Mouse (Mus musculus): ENCODE measurements around the gene Gns. TPM values are rescaled to one million over a fixed set of nuclear protein-coding genes. Genes with fewer than 3 reads are reported as not detected.

Gene Gns
- total and polyA plus RNA-seq, 2 experiments from 2014 or later, result 39.5 to 87.5 TPM

DNA sequence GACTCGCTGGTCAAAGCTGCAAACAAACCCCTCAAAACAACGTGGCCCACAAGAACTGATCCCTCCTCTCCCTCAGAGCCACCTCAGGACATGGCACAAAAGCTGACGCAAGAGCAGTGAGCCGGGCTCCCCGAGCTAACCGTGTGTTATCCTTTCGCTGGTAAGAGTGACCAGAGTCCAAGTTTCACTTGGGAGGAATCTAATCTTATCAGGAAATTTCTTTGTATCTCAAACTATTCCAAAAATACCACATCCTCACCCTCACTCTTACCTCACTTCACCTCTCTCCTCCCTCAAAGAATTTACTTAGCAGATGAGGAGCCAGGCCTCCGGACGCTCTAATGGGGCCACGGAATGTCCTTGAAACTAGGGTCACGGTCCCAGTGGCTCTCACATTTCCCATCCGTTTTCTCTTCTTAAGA lies 74.4 kb downstream of the Gns start:
- no peak for TF ChIP-seq CTCF (IDR thresholded peaks at IDR 0.05; ENCODE audit: low read depth)
- WGBS, result 87% methylated on average over 12 of the region's 12 CpGs
- no peak overlapping the region for H3K9ac ChIP-seq (replicated peaks; ENCODE audit: low read length)
- no peak overlapping the region for H3K4me2 ChIP-seq (ENCODE audit: low read depth, low read length)
- H3K36me3 ChIP-seq (ENCODE audit: insufficient read depth, low read length), result no peaks in the 10 kb centered on the region
- DNase-seq (ENCODE audit: low spot score) (no peak), ATAC-seq (no peak)
- H3K4me1 ChIP-seq (ENCODE audit: insufficient read depth, low read length), result no peaks in the 10 kb centered on the region
- H3K9me3 ChIP-seq (ENCODE audit: low read length), result no peaks in the 10 kb centered on the region
- no peak overlapping the region for H3K4me3 ChIP-seq (ENCODE audit: low read length)
- H3K27me3 ChIP-seq (ENCODE audit: insufficient read depth, low read length), result no peaks in the 10 kb centered on the region
- H3K27ac ChIP-seq, result no peak overlapping the region

DNA sequence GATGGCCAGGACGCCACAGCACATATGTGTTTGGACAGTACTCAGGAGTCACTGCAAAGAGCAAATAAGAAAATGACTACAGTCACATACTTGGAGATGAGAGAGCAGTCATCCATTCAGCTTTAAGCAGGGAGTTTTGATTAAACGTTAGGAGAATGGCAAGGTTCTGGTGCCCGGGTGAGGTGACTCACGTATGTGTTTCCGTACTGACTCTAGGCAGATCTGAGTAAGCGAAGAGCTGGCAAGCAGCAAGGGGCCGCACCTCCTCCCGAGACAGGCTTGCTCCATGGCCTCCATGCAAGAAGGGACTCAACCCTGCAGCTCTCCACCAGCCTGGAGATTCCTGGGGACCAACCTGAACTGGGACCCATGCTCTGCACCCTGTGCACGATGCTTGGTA lies 78.9 kb downstream of the Gns start:
- no peaks in the 10 kb centered on the region for H3K4me1 ChIP-seq (ENCODE audit: insufficient read depth, low read length)
- no peak overlapping the region for H3K9ac ChIP-seq (replicated peaks; ENCODE audit: low read length)
- H3K9me3 ChIP-seq (ENCODE audit: low read length), result no peaks in the 10 kb centered on the region
- no peak overlapping the region for H3K4me3 ChIP-seq (ENCODE audit: low read length)
- no peaks in the 10 kb centered on the region for H3K27me3 ChIP-seq (ENCODE audit: insufficient read depth, low read length)
- DNase-seq (ENCODE audit: low spot score), result no peak
- no peak for TF ChIP-seq CTCF (IDR thresholded peaks at IDR 0.05; ENCODE audit: low read depth)
- no peak overlapping the region for H3K27ac ChIP-seq
- no peak overlapping the region for H3K4me2 ChIP-seq (ENCODE audit: low read depth, low read length)
- no peak for ATAC-seq
- 86% methylated on average over 9 of the region's 9 CpGs for WGBS
- H3K36me3 ChIP-seq (ENCODE audit: insufficient read depth, low read length), result no peaks in the 10 kb centered on the region

DNA sequence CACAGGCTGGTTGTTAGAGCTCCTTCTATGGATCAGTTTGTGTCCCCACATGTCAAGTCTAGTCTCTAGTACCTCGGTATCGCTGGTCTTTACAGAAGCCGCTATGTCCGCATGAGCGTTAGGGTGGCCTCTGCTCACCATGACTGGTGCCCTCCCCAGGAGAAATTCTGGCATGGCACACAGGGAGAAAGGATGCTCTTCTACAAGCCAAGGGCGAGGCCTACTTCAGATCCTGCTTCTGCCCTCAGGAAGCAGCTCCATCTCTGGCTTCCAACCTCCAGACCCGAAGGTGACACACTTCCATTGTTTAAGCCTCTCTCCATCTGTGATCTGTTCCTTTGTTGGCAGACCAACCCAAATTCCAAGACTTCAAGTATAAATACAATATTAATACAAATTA lies 79.3 kb downstream of the Gns start:
- no peak for ATAC-seq
- 89% methylated on average over 7 of the region's 7 CpGs for WGBS

DNA sequence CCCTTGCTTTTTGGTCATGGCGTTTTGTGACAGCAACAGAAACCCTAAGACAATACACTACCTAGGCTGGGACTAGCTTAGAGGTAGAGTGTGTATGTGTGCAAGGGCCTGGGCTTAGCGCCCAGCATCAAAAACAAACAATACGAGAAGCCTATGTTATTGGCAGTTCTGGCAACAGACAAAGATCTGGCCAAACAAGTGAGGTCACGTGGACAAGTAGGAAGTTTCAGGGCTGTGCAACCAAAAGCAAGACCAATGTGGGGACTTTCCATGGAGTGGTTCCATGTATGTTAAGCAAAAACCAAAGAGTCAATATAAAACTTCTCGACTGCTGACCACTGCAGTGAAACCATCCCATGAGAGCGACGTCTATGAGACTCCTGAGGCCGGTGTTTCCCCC lies 80.9 kb downstream of the Gns start:
- no peaks in the 10 kb centered on the region for H3K36me3 ChIP-seq (ENCODE audit: insufficient read depth, low read length)
- H3K27ac ChIP-seq, result no peak overlapping the region
- no peak overlapping the region for H3K9ac ChIP-seq (replicated peaks; ENCODE audit: low read length)
- 84% methylated on average over 8 of the region's 8 CpGs for WGBS
- TF ChIP-seq CTCF (IDR thresholded peaks at IDR 0.05; ENCODE audit: low read depth), result no peak
- no peak overlapping the region for H3K4me3 ChIP-seq (ENCODE audit: low read length)
- DNase-seq (ENCODE audit: low spot score) (no peak), ATAC-seq (no peak)
- H3K4me2 ChIP-seq (ENCODE audit: low read depth, low read length), result no peak overlapping the region
- no peaks in the 10 kb centered on the region for H3K9me3 ChIP-seq (ENCODE audit: low read length)
- H3K4me1 ChIP-seq (ENCODE audit: insufficient read depth, low read length), result no peaks in the 10 kb centered on the region
- no peaks in the 10 kb centered on the region for H3K27me3 ChIP-seq (ENCODE audit: insufficient read depth, low read length)

More for the DNA sequence above, 79.3 kb downstream of the Gns start:
- H3K4me2 ChIP-seq (ENCODE audit: low read depth, low read length), result no peak overlapping the region
- no peaks in the 10 kb centered on the region for H3K4me1 ChIP-seq (ENCODE audit: insufficient read depth, low read length)
- H3K4me3 ChIP-seq (ENCODE audit: low read length), result no peak overlapping the region
- H3K27ac ChIP-seq, result no peak overlapping the region
- no peaks in the 10 kb centered on the region for H3K27me3 ChIP-seq (ENCODE audit: insufficient read depth, low read length)
- no peak for TF ChIP-seq CTCF (IDR thresholded peaks at IDR 0.05; ENCODE audit: low read depth)
- DNase-seq (ENCODE audit: low spot score), result no peak
- H3K9ac ChIP-seq (replicated peaks; ENCODE audit: low read length), result no peak overlapping the region
- no peaks in the 10 kb centered on the region for H3K36me3 ChIP-seq (ENCODE audit: insufficient read depth, low read length)
- no peaks in the 10 kb centered on the region for H3K9me3 ChIP-seq (ENCODE audit: low read length)

Other genes with a start within 250 kb of the Gns start
- gene Tbc1d30, start 13.8 kb upstream of the Gns start, total RNA-seq (2014; rRNA removed), result 47.5 and 55.6 TPM in 2 replicates
- 9.6 and 10.4 TPM in 2 replicates for gene Tbc1d30, start 13.8 kb upstream of the Gns start, polyA plus RNA-seq (2015; fragmentation: Nextera tagmentation; extraction: Ambion mirVana)
- gene Rassf3, start 111.3 kb downstream of the Gns start, total RNA-seq (2014; rRNA removed), result 7.4 and 11.1 TPM in 2 replicates
- gene Rassf3, start 111.3 kb downstream of the Gns start, polyA plus RNA-seq (2015; fragmentation: Nextera tagmentation; extraction: Ambion mirVana), result 5.7 and 6.0 TPM in 2 replicates
- gene Tbk1, start 221.7 kb downstream of the Gns start, total RNA-seq (2014; rRNA removed), result 8.1 and 16.7 TPM in 2 replicates
- 21.7 and 26.0 TPM in 2 replicates for gene Tbk1, start 221.7 kb downstream of the Gns start, polyA plus RNA-seq (2015; fragmentation: Nextera tagmentation; extraction: Ambion mirVana)

Measured in hindbrain, postnatal 0 days (tissue).